Mouse (Mus musculus): ENCODE data around the gene Vmn1r128. TPM values are rescaled to one million over a fixed set of nuclear protein-coding genes. Genes with fewer than 3 reads are reported as not detected.
"Not testable (repeated sequence)": the region's sequence is repeated elsewhere in the genome, so short reads cannot be mapped to it uniquely, and the experiment has no call there.

Gene Vmn1r128
- total RNA-seq (2022), result not detected

GRCm38 (mm10) chr7:21349073-21349472, at the start of gene Vmn1r128:
Vmn1r128 (plus strand) TSS chr7:21349373.
- not testable (repeated sequence) for DNase-seq (ENCODE audit: low spot score in 2 of 2)

- not testable (repeated sequence) for DNase-seq (ENCODE audit: low spot score in 2 of 2)
Measured at GRCm38 (mm10) chr7:21301367-21301766, 47.8 kb upstream of the Vmn1r128 start, which contains the start of gene Vmn1r126. Vmn1r126 (minus strand) TSS chr7:21301467.

- DNase-seq (ENCODE audit: low spot score in 2 of 2), result not testable (repeated sequence)
Measured at GRCm38 (mm10) chr7:21319761-21320160, 29.4 kb upstream of the Vmn1r128 start, which contains the start of gene Vmn1r127. Vmn1r127 (minus strand) TSS chr7:21319861.

- DNase-seq (ENCODE audit: low spot score in 2 of 2), result not testable (repeated sequence)
Measured at GRCm38 (mm10) chr7:21361191-21361590, 12.0 kb downstream of the Vmn1r128 start, which contains the start of gene Vmn1r129. Vmn1r129 (minus strand) TSS chr7:21361291.

Other genes starting within 250 kb of the Vmn1r128 start
- not detected for gene Vmn1r122, start 215.2 kb upstream of the Vmn1r128 start, total RNA-seq (2022)
- not detected for gene Vmn1r123, start 187.2 kb upstream of the Vmn1r128 start, total RNA-seq (2022)
- gene Gm5157, start 158.9 kb upstream of the Vmn1r128 start, total RNA-seq (2022), result not detected
- gene Vmn1r124, start 88.8 kb upstream of the Vmn1r128 start, total RNA-seq (2022), result not detected
- gene Vmn1r125, start 77.2 kb upstream of the Vmn1r128 start, total RNA-seq (2022), result not detected
- not detected for gene Vmn1r126, start 47.9 kb upstream of the Vmn1r128 start, total RNA-seq (2022)
- not detected for gene Vmn1r127, start 29.5 kb upstream of the Vmn1r128 start, total RNA-seq (2022)
- gene Vmn1r129, start 11.9 kb downstream of the Vmn1r128 start, total RNA-seq (2022), result not detected
- not detected for gene Gm6882, start 83.4 kb downstream of the Vmn1r128 start, total RNA-seq (2022)
- not detected for gene Vmn1r130, start 162.4 kb downstream of the Vmn1r128 start, total RNA-seq (2022)
- gene Vmn1r131, start 196.7 kb downstream of the Vmn1r128 start, total RNA-seq (2022), result not detected

All from left cerebral cortex, adult 8-10 months (tissue).